Mouse (Mus musculus): ENCODE data around the gene Paqr5.

The Paqr5 gene

DNA sequence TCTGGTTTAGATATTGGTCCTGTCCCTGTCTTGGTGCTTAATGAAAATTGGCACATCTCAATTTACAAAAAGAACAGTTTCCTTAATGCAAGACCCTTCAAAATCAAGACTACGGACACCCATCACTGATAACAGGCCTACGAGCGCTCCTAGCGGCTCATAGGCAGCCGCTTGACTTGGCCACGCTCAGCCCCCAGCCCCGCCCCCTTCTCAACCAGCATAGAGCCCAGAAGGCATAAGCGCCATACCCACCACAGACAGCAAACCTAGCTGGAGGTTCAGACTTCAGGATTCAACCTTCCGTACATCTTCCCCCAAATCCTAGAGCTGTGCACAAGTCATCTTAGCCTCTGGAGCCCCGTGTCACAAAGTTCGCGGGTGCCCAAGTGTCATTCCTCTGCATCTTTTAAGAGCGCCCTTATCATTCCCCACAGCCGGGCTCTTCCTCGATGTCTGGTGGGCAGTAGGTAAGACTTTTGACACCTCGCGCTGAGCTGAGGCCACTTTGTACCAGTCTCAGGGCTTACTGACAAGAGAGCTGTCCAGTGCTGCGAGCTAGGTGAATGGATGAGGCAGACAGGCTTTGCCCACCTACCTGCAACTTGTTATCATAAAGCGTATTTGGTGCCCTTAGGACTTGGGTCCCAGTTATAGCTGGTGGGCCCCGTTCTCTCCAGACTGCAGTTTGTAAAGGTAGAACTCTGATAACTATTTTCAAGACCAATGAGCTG lies 116.0 kb downstream of the Paqr5 start:
- no peak for DNase-seq (ENCODE audit: low read depth in 1 of 2, low spot score in 2 of 2)

DNA sequence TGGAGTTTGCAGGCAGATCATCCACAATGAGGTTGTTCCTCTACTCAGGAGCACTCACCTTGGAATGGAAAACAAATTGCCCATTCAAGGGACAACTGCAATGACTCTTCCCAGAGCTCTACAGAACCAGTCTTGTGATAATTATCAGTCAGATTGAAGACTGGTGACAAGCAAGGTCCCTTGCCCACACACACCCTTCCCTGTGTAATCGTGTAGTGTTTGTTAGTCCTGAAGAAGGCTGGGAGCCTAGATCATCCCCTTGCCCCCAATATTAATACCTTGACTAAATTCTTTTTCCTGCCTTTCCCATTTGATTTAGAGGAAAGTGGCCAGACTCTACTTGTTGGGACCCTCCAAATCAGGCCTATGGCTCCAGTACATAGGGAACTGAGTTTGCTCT lies 117.0 kb downstream of the Paqr5 start:
- no peak for DNase-seq (ENCODE audit: low read depth in 1 of 2, low spot score in 2 of 2)

DNA sequence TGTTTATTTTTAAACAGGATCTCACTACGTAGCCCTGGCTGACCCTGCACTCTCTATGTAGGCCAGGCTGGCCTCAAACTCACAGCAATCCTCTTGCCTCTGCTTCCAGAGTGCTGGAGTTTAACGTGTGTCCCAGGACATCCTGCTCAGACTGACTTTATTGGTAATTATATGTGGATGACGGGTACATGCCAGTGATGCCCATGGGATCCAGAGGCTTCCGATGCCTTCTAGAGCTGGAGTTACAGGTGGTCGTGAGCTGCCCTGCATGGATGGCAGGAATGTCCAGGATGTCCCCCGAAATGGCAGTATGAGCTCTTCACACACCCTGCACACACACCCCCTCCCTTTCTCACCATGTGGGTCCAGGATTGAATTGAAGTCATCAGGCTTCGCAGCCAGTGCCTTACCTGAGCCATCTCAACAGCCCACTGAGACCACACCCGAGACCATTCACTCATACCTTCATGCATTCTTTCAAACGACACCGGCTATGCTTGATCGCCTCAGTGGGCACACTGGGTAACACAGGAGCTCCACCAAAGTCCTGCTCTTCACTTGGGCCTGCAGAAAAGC lies 117.7 kb downstream of the Paqr5 start:
- no peak for DNase-seq (ENCODE audit: low read depth in 1 of 2, low spot score in 2 of 2)

DNA sequence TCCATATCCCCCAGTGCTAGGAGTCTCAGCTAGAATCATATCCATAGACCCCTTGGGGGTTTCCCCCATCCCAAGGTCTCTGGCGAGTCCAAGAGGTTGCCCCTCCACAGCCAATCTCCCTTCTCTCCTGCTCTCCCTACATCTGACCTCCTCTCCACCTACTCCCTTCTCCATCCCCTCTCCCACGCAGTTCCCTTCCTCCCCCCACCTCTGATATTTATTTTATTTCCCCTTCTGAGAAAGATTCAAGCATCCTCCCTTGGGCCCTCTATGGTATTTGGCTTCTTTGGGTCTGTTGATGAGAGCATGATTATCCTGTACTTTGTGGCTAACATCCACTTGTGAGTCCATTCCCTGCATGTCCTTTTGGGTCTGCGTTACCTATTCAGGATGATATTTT lies 118.3 kb downstream of the Paqr5 start:
- no peak for DNase-seq (ENCODE audit: low read depth in 1 of 2, low spot score in 2 of 2)

DNA sequence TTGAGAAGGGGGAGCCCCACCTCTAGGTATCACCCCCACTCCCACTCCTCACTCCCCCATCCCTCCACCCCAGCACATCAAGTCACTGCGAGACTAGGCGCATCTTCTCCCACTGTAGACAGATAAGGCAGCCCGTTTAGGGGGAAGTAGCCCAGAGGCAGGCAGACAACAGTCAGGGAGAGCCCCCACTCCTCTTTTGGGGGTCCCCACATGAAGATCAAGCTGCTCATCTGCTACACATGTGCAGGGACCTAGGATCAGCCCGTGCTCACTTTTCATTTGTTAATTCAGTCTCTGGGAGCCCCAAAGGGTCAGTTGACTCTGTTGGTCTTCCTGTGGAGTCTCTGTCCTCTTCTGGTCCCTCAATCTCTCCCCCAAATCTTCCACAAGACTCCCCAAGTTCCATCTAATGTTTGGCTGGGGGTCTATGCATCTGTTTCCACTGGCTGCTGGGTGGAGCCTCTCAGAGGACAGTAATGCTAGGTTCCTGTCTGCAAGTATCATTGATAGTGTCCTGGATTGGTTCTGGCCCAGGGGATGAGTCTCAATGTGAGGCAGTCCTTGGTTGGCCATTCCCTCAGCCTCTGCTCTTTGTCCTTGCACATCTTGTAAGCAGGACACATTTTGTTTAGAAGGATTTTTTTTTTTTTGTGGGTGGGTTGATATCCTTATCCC lies 118.9 kb downstream of the Paqr5 start:
- DNase-seq (ENCODE audit: low read depth in 1 of 2, low spot score in 2 of 2) = no peak

DNA sequence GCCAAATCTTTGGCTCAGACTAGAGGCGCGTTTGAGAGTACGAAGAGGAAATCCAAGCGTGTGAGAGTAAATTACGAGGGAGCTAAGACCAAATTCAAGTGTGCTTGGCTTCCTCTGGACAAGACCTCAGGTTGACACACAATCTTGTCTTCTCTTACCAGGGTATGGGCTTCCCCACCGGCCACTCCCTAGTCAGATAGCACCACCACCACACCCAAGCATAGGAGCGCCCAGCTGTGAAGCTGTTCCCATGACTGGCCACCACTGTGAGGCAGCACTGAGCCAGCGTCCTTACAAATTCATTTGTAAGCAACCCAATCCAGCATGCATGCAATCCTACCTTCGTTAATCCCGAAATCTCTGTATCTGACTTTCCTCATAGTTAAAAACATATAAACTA lies 119.7 kb downstream of the Paqr5 start:
- DNase-seq (ENCODE audit: low read depth in 1 of 2, low spot score in 2 of 2) = peak in 1 of 2 experiments; percentile 31

DNA sequence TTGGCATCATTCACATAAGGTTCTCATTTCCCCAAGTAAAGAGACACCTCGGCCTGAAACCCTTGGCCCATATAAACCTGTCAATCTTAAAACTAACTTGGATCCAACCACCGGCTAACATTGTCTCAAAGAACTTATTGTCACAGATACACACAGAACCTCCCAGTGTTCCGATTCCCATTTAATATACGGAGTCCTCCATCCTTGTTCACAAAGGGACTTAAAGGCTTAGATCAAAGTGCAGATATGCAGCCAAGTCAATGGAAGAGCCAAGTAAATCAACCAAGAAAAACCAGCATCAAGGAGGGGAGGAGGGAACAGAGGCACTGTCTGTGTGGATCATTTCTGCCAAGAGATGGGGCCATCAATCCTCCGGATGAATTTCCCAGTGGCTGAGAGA lies 121.1 kb downstream of the Paqr5 start:
- DNase-seq (ENCODE audit: low read depth in 1 of 2, low spot score in 2 of 2) = no peak

DNA sequence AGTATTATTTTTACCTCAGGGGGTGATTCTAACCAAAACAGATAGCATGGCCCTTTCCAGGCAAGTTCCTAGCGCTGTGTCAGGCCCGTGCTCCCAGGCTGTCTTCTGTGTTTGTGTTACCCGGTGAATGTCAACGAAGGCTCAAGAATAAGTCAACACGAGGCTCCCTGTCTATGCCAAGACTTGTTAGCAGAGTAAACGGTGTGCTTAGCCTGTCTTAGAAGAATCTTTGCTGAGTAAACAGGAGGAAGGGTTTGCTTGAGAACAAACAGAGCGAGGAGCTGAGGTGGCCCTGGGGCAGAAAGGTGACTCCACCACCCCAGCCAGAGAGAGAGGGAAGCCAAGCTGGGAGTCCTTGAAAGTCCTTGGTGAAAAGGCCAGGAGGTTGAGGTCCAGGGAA lies 122.5 kb downstream of the Paqr5 start:
- DNase-seq (ENCODE audit: low read depth in 1 of 2, low spot score in 2 of 2) = no peak

Data from monocyte, adult 2 months (primary cell).